Mouse (Mus musculus): Measurements from ENCODE around the gene Clec2d. TPM values are rescaled to one million over a fixed set of nuclear protein-coding genes. Genes with fewer than 3 reads are reported as not detected.
A peak's percentile ranks its signal among the peaks of the same experiment; 100 is the strongest.

Clec2d gene
- polyA plus RNA-seq, 1 experiment from 2014 or later = 0.59 TPM

- WGBS = 71% methylated on average over 1 of the region's 1 CpGs
- Histone ChIP-seq H3K9ac (no peak overlapping the region), H3K36me3 (ENCODE audit: insufficient read depth) (no peaks in the 10 kb centered on the region), H3K27me3 (ENCODE audit: insufficient read depth, low read length) (no peaks in the 10 kb centered on the region), H3K9me3 (ENCODE audit: low read depth, low read length) (no peaks in the 10 kb centered on the region), H3K4me2 (no peak overlapping the region), H3K27ac (ENCODE audit: low read depth) (no peak overlapping the region), H3K4me1 (ENCODE audit: insufficient read depth) (no peaks in the 10 kb centered on the region), H3K4me3 (ENCODE audit: low read depth, low read length) (no peak overlapping the region)
- TF ChIP-seq CTCF (IDR thresholded peaks at IDR 0.05; ENCODE audit: low read depth) = no peak
- no peak for DNase-seq
- no peak for ATAC-seq (ENCODE audit: insufficient read depth)
These were observed 29.5 kb downstream of the Clec2d start for GRCm38 (mm10) chr6:129209785-129210446.

- H3K9ac ChIP-seq = no peak overlapping the region
- H3K4me2 ChIP-seq = no peak overlapping the region
- H3K36me3 ChIP-seq (ENCODE audit: insufficient read depth) = no peaks in the 10 kb centered on the region
- no peak for DNase-seq
- WGBS = 76% methylated on average over 4 of the region's 4 CpGs
- TF ChIP-seq CTCF (IDR thresholded peaks at IDR 0.05; ENCODE audit: low read depth) = no peak
- no peak for ATAC-seq (ENCODE audit: insufficient read depth)
- H3K27me3 ChIP-seq (ENCODE audit: insufficient read depth, low read length) = no peaks in the 10 kb centered on the region
- no peak overlapping the region for H3K4me3 ChIP-seq (ENCODE audit: low read depth, low read length)
- no peak overlapping the region for H3K27ac ChIP-seq (ENCODE audit: low read depth)
- no peaks in the 10 kb centered on the region for H3K9me3 ChIP-seq (ENCODE audit: low read depth, low read length)
- H3K4me1 ChIP-seq (ENCODE audit: insufficient read depth) = no peaks in the 10 kb centered on the region
These were observed 30.0 kb downstream of the Clec2d start for GRCm38 (mm10) chr6:129210447-129210790.

GRCm38 (mm10) chr6:129212421-129213195, 32.2 kb downstream of the Clec2d start:
- DNase-seq = no peak
- no peak for TF ChIP-seq CTCF (IDR thresholded peaks at IDR 0.05; ENCODE audit: low read depth)
- Histone ChIP-seq H3K9ac (no peak overlapping the region), H3K27me3 (ENCODE audit: insufficient read depth, low read length) (no peaks in the 10 kb centered on the region), H3K9me3 (ENCODE audit: low read depth, low read length) (no peaks in the 10 kb centered on the region), H3K36me3 (ENCODE audit: insufficient read depth) (no peaks in the 10 kb centered on the region), H3K27ac (ENCODE audit: low read depth) (no peak overlapping the region), H3K4me1 (ENCODE audit: insufficient read depth) (no peaks in the 10 kb centered on the region), H3K4me3 (ENCODE audit: low read depth, low read length) (no peak overlapping the region), H3K4me2 (no peak overlapping the region)
- ATAC-seq (ENCODE audit: insufficient read depth) = no peak

GRCm38 (mm10) chr6:129213497-129213896, 33.1 kb downstream of the Clec2d start:
- no peaks in the 10 kb centered on the region for H3K36me3 ChIP-seq (ENCODE audit: insufficient read depth)
- 49% methylated on average over 1 of the region's 1 CpGs for WGBS
- TF ChIP-seq CTCF (IDR thresholded peaks at IDR 0.05; ENCODE audit: low read depth) = no peak
- ATAC-seq (ENCODE audit: insufficient read depth) = no peak
- no peak overlapping the region for H3K4me3 ChIP-seq (ENCODE audit: low read depth, low read length)
- H3K27ac ChIP-seq (ENCODE audit: low read depth) = no peak overlapping the region
- 0 out of 2 replicates have a peak, but pooled peaks cover 2% of the 10 kb centered on the region for H3K4me1 ChIP-seq (ENCODE audit: insufficient read depth)
- DNase-seq = peak; percentile 44
- no peak overlapping the region for H3K9ac ChIP-seq
- H3K27me3 ChIP-seq (ENCODE audit: insufficient read depth, low read length) = no peaks in the 10 kb centered on the region
- H3K4me2 ChIP-seq = no peak overlapping the region
- no peaks in the 10 kb centered on the region for H3K9me3 ChIP-seq (ENCODE audit: low read depth, low read length)

- 80% methylated on average over 2 of the region's 2 CpGs for WGBS
- no peak for ATAC-seq (ENCODE audit: insufficient read depth)
- Histone ChIP-seq H3K4me1 (ENCODE audit: insufficient read depth) (0 out of 2 replicates have a peak, but pooled peaks cover 2% of the 10 kb centered on the region), H3K9me3 (ENCODE audit: low read depth, low read length) (no peaks in the 10 kb centered on the region), H3K36me3 (ENCODE audit: insufficient read depth) (no peaks in the 10 kb centered on the region), H3K27me3 (ENCODE audit: insufficient read depth, low read length) (no peaks in the 10 kb centered on the region), H3K4me3 (ENCODE audit: low read depth, low read length) (no peak overlapping the region), H3K27ac (ENCODE audit: low read depth) (no peak overlapping the region), H3K9ac (no peak overlapping the region), H3K4me2 (no peak overlapping the region)
- TF ChIP-seq CTCF (IDR thresholded peaks at IDR 0.05; ENCODE audit: low read depth) = no peak
- no peak for DNase-seq
These were observed 33.8 kb downstream of the Clec2d start for GRCm38 (mm10) chr6:129214263-129214662.

GRCm38 (mm10) chr6:129215053-129215452, 34.6 kb downstream of the Clec2d start:
- TF ChIP-seq CTCF (IDR thresholded peaks at IDR 0.05; ENCODE audit: low read depth) = no peak
- DNase-seq = no peak
- ATAC-seq (ENCODE audit: insufficient read depth) = no peak
- Histone ChIP-seq H3K4me3 (ENCODE audit: low read depth, low read length) (no peak overlapping the region), H3K36me3 (ENCODE audit: insufficient read depth) (no peaks in the 10 kb centered on the region), H3K9me3 (ENCODE audit: low read depth, low read length) (no peaks in the 10 kb centered on the region), H3K9ac (no peak overlapping the region), H3K4me2 (no peak overlapping the region), H3K27ac (ENCODE audit: low read depth) (no peak overlapping the region), H3K4me1 (ENCODE audit: insufficient read depth) (0 out of 2 replicates have a peak, but pooled peaks cover 2% of the 10 kb centered on the region), H3K27me3 (ENCODE audit: insufficient read depth, low read length) (no peaks in the 10 kb centered on the region)
- WGBS = 83% methylated on average over 2 of the region's 2 CpGs

- Histone ChIP-seq H3K27ac (ENCODE audit: low read depth) (peak overlapping the region; percentile 16; the same call in 1 of the 2 replicates), H3K36me3 (ENCODE audit: insufficient read depth) (no peaks in the 10 kb centered on the region), H3K9ac (no peak overlapping the region), H3K27me3 (ENCODE audit: insufficient read depth, low read length) (no peaks in the 10 kb centered on the region), H3K9me3 (ENCODE audit: low read depth, low read length) (no peaks in the 10 kb centered on the region), H3K4me2 (no peak overlapping the region), H3K4me1 (ENCODE audit: insufficient read depth) (0 out of 2 replicates have a peak, but pooled peaks cover 2% of the 10 kb centered on the region), H3K4me3 (ENCODE audit: low read depth, low read length) (no peak overlapping the region)
- no peak for ATAC-seq (ENCODE audit: insufficient read depth)
- no peak for DNase-seq
- TF ChIP-seq CTCF (IDR thresholded peaks at IDR 0.05; ENCODE audit: low read depth) = no peak
- WGBS = 62% methylated on average over 7 of the region's 7 CpGs
These were observed 35.6 kb downstream of the Clec2d start for GRCm38 (mm10) chr6:129215886-129216637.
